Mouse (Mus musculus): ENCODE data around the gene Dcaf8.
A peak's percentile ranks its signal among the peaks of the same experiment; 100 is the strongest.
"Not testable (repeated sequence)": the region's sequence is repeated elsewhere in the genome, so short reads cannot be mapped to it uniquely, and the experiment has no call there.

Dcaf8 gene

GRCm38 (mm10) chr1:172221297-172222063 is 73.6 kb downstream of the Dcaf8 start:
- no peak for DNase-seq

GRCm38 (mm10) chr1:172228209-172228608 is 80.3 kb downstream of the Dcaf8 start:
- DNase-seq, result no peak

GRCm38 (mm10) chr1:172229215-172229614 is 81.3 kb downstream of the Dcaf8 start:
- DNase-seq, result no peak

- no peak for DNase-seq
Measured at GRCm38 (mm10) chr1:172240945-172241708, 93.2 kb downstream of the Dcaf8 start.

DNA sequence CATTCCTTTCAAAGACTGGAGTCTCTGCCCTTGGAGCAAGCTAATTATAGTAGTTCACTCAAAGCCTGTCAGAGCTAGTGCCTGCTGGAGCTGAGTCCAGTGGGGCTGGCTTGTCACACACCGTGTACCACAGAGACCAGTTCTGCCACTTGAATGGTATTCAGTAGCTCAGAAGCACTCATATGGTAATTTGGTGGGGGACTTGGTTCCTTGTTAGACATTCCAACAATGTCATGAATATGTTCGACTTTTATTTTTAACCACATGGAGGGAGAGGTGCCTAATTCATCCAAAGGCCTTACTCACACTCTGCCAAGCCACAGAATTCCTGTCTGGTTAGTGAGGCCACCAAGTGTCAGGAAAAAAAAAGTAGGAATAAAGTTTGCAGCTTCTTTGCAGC is 94.5 kb downstream of the Dcaf8 start:
- DNase-seq, result no peak

- DNase-seq, result peak; percentile 19
Measured at GRCm38 (mm10) chr1:172243547-172244205, 95.8 kb downstream of the Dcaf8 start.

GRCm38 (mm10) chr1:172244645-172245044 is 96.8 kb downstream of the Dcaf8 start:
- not testable (repeated sequence) for DNase-seq

Data from cerebellum, adult 11-12 months (tissue).